Mouse (Mus musculus): ENCODE data around the gene Vsig8. TPM values are rescaled to one million over a fixed set of nuclear protein-coding genes. Genes with fewer than 3 reads are reported as not detected.
A peak's percentile ranks its signal among the peaks of the same experiment; 100 is the strongest.

Gene Vsig8
- 0.72 and 1.3 TPM in 2 replicates for polyA plus RNA-seq (2015; fragmentation: Nextera tagmentation; extraction: Ambion mirVana)

- Histone ChIP-seq H3K27me3 (ENCODE audit: control insufficient read depth, insufficient read depth, low read depth, low read length) (peaks cover 5% of the 10 kb centered on the region; the same call in 1 of the 2 replicates), H3K27ac (ENCODE audit: low read length) (no peak within 1 kb of the TSS), H3K9me3 (replicated peaks; ENCODE audit: control insufficient read depth, low read length, poor library complexity, severe bottlenecking) (no peaks in the 10 kb centered on the region), H3K4me3 (ENCODE audit: low read depth, low read length) (no peak within 1 kb of the TSS), H3K9ac (ENCODE audit: low read depth, low read length) (no peak within 1 kb of the TSS), H3K4me2 (ENCODE audit: low read length) (no peak within 1 kb of the TSS), H3K36me3 (ENCODE audit: control insufficient read depth, insufficient read depth, low read length) (no peaks in the 10 kb centered on the region), H3K4me1 (ENCODE audit: control insufficient read depth, insufficient read depth, low read length) (peaks cover 10% of the 10 kb centered on the region; the same call in 1 of the 2 replicates)
- ATAC-seq: no peak
- WGBS: 82% methylated on average over 11 of the region's 11 CpGs
Measured at GRCm38 (mm10) chr1:172555638-172556037, at the start of gene Vsig8. Vsig8 (plus strand) TSS chr1:172555938.

GRCm38 (mm10) chr1:172507001-172507400, 48.7 kb upstream of the Vsig8 start:
- Histone ChIP-seq H3K9me3 (replicated peaks; ENCODE audit: control insufficient read depth, low read length, poor library complexity, severe bottlenecking) (no peaks in the 10 kb centered on the region), H3K36me3 (ENCODE audit: control insufficient read depth, insufficient read depth, low read length) (no peaks in the 10 kb centered on the region), H3K4me1 (ENCODE audit: control insufficient read depth, insufficient read depth, low read length) (peaks cover 17% of the 10 kb centered on the region; the same call in 1 of the 2 replicates), H3K4me2 (ENCODE audit: low read length) (no peak overlapping the region), H3K4me3 (ENCODE audit: low read depth, low read length) (no peak overlapping the region), H3K27ac (ENCODE audit: low read length) (no peak overlapping the region), H3K27me3 (ENCODE audit: control insufficient read depth, insufficient read depth, low read depth, low read length) (peaks cover under 1% of the 10 kb centered on the region; the same call in 1 of the 2 replicates), H3K9ac (ENCODE audit: low read depth, low read length) (no peak overlapping the region)
- no peak for ATAC-seq
- WGBS: 59% methylated on average over 5 of the region's 5 CpGs

DNA sequence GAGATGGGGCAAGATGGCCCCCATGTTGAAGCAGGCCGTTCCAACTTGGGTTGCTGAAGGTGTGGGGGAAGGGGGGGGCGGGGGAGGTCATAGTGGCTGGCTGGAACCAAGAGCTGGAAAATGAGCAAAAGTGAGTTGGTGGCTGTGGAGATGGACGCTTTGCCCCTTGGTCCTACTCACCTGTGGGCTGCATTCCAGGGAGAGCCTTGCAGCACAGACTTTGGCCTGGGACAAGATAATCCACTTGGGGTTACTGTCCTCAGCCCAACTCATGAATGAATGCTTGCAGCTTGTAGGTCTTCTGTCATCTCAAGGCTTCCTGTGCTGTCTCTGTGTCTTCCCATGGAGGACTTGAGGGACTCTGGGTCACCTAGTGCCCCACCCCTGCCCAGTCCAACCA, 48.0 kb upstream of the Vsig8 start:
- Histone ChIP-seq H3K9ac (ENCODE audit: low read depth, low read length) (no peak overlapping the region), H3K27me3 (ENCODE audit: control insufficient read depth, insufficient read depth, low read depth, low read length) (no peaks in the 10 kb centered on the region), H3K27ac (ENCODE audit: low read length) (no peak overlapping the region), H3K4me2 (ENCODE audit: low read length) (no peak overlapping the region), H3K9me3 (replicated peaks; ENCODE audit: control insufficient read depth, low read length, poor library complexity, severe bottlenecking) (no peaks in the 10 kb centered on the region), H3K36me3 (ENCODE audit: control insufficient read depth, insufficient read depth, low read length) (no peaks in the 10 kb centered on the region), H3K4me3 (ENCODE audit: low read depth, low read length) (no peak overlapping the region), H3K4me1 (ENCODE audit: control insufficient read depth, insufficient read depth, low read length) (peaks cover 12% of the 10 kb centered on the region; the same call in 1 of the 2 replicates)
- no peak for ATAC-seq
- WGBS: 100% methylated on average over 3 of the region's 3 CpGs

- no peak overlapping the region for H3K27ac ChIP-seq (ENCODE audit: low read length)
- H3K36me3 ChIP-seq (ENCODE audit: control insufficient read depth, insufficient read depth, low read length): no peaks in the 10 kb centered on the region
- no peaks in the 10 kb centered on the region; the same call in 1 of the 2 replicates for H3K27me3 ChIP-seq (ENCODE audit: control insufficient read depth, insufficient read depth, low read depth, low read length)
- H3K4me1 ChIP-seq (ENCODE audit: control insufficient read depth, insufficient read depth, low read length): peaks cover 10% of the 10 kb centered on the region; the same call in 1 of the 2 replicates
- H3K9me3 ChIP-seq (replicated peaks; ENCODE audit: control insufficient read depth, low read length, poor library complexity, severe bottlenecking): no peaks in the 10 kb centered on the region
- WGBS: 41% methylated on average over 2 of the region's 2 CpGs
- H3K4me3 ChIP-seq (ENCODE audit: low read depth, low read length): no peak overlapping the region
- H3K4me2 ChIP-seq (ENCODE audit: low read length): no peak overlapping the region
- no peak overlapping the region for H3K9ac ChIP-seq (ENCODE audit: low read depth, low read length)
- ATAC-seq: 0 out of 2 replicates have a peak, but pooled peaks have one; percentile 13
Measured at GRCm38 (mm10) chr1:172508172-172508571, 47.6 kb upstream of the Vsig8 start.

GRCm38 (mm10) chr1:172509235-172509634, 46.5 kb upstream of the Vsig8 start:
- ATAC-seq: no peak
- Histone ChIP-seq H3K9me3 (replicated peaks; ENCODE audit: control insufficient read depth, low read length, poor library complexity, severe bottlenecking) (no peaks in the 10 kb centered on the region), H3K27ac (ENCODE audit: low read length) (no peak overlapping the region), H3K4me3 (ENCODE audit: low read depth, low read length) (no peak overlapping the region), H3K4me2 (ENCODE audit: low read length) (no peak overlapping the region), H3K9ac (ENCODE audit: low read depth, low read length) (no peak overlapping the region), H3K36me3 (ENCODE audit: control insufficient read depth, insufficient read depth, low read length) (no peaks in the 10 kb centered on the region), H3K4me1 (ENCODE audit: control insufficient read depth, insufficient read depth, low read length) (peaks cover 9% of the 10 kb centered on the region; the same call in 1 of the 2 replicates), H3K27me3 (ENCODE audit: control insufficient read depth, insufficient read depth, low read depth, low read length) (no peaks in the 10 kb centered on the region; the same call in 1 of the 2 replicates)
- 74% methylated on average over 5 of the region's 5 CpGs for WGBS

DNA sequence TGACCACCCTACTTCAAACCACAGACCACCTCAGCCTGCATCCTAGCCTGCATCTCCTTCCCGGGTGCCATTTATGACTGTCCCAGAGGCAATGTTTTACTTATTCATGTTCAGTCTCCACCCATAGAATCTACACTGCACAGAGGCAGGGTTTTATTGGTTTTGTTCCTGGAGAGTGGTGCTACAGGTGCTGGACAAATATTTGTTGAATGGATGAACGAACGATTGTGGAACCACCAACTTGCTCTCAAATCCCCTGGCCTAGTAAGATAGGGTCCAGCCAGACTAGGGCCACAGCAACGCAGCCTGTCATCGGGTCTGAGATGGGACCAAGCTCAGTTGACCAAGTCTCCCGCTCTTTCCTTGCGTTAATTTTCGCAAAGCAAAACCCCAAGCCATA, 45.8 kb upstream of the Vsig8 start:
- ATAC-seq: no peak
- H3K27me3 ChIP-seq (ENCODE audit: control insufficient read depth, insufficient read depth, low read depth, low read length): no peaks in the 10 kb centered on the region; the same call in 1 of the 2 replicates
- WGBS: 51% methylated on average over 8 of the region's 8 CpGs
- no peaks in the 10 kb centered on the region for H3K9me3 ChIP-seq (replicated peaks; ENCODE audit: control insufficient read depth, low read length, poor library complexity, severe bottlenecking)
- H3K4me2 ChIP-seq (ENCODE audit: low read length): no peak overlapping the region
- no peak overlapping the region for H3K4me3 ChIP-seq (ENCODE audit: low read depth, low read length)
- H3K27ac ChIP-seq (ENCODE audit: low read length): no peak overlapping the region
- H3K36me3 ChIP-seq (ENCODE audit: control insufficient read depth, insufficient read depth, low read length): no peaks in the 10 kb centered on the region
- H3K9ac ChIP-seq (ENCODE audit: low read depth, low read length): no peak overlapping the region
- peaks cover 6% of the 10 kb centered on the region; the same call in 1 of the 2 replicates for H3K4me1 ChIP-seq (ENCODE audit: control insufficient read depth, insufficient read depth, low read length)

- Histone ChIP-seq H3K4me2 (ENCODE audit: low read length) (no peak overlapping the region), H3K4me1 (ENCODE audit: control insufficient read depth, insufficient read depth, low read length) (peaks cover 6% of the 10 kb centered on the region; the same call in 1 of the 2 replicates), H3K9ac (ENCODE audit: low read depth, low read length) (no peak overlapping the region), H3K4me3 (ENCODE audit: low read depth, low read length) (no peak overlapping the region), H3K9me3 (replicated peaks; ENCODE audit: control insufficient read depth, low read length, poor library complexity, severe bottlenecking) (no peaks in the 10 kb centered on the region), H3K36me3 (ENCODE audit: control insufficient read depth, insufficient read depth, low read length) (no peaks in the 10 kb centered on the region), H3K27ac (ENCODE audit: low read length) (no peak overlapping the region), H3K27me3 (ENCODE audit: control insufficient read depth, insufficient read depth, low read depth, low read length) (no peaks in the 10 kb centered on the region; the same call in 1 of the 2 replicates)
- ATAC-seq: peak; percentile 22; the same call in 1 of the 2 replicates
- 35% methylated on average over 13 of the region's 13 CpGs for WGBS
Measured at GRCm38 (mm10) chr1:172510421-172510972, 45.2 kb upstream of the Vsig8 start.

GRCm38 (mm10) chr1:172512962-172513361, 42.8 kb upstream of the Vsig8 start:
- ATAC-seq: no peak
- Histone ChIP-seq H3K4me1 (ENCODE audit: control insufficient read depth, insufficient read depth, low read length) (peaks cover 4% of the 10 kb centered on the region; the same call in 1 of the 2 replicates), H3K9ac (ENCODE audit: low read depth, low read length) (no peak overlapping the region), H3K27me3 (ENCODE audit: control insufficient read depth, insufficient read depth, low read depth, low read length) (no peaks in the 10 kb centered on the region; the same call in 1 of the 2 replicates), H3K27ac (ENCODE audit: low read length) (no peak overlapping the region), H3K36me3 (ENCODE audit: control insufficient read depth, insufficient read depth, low read length) (no peaks in the 10 kb centered on the region), H3K4me2 (ENCODE audit: low read length) (peak overlapping the region; percentile 37), H3K9me3 (replicated peaks; ENCODE audit: control insufficient read depth, low read length, poor library complexity, severe bottlenecking) (no peaks in the 10 kb centered on the region; the same call in 1 of the 2 replicates), H3K4me3 (ENCODE audit: low read depth, low read length) (no peak overlapping the region)
- WGBS: 40% methylated on average over 13 of the region's 13 CpGs

- no peaks in the 10 kb centered on the region; the same call in 1 of the 2 replicates for H3K27me3 ChIP-seq (ENCODE audit: control insufficient read depth, insufficient read depth, low read depth, low read length)
- 0 out of 2 replicates have a peak, but pooled peaks cover 2% of the 10 kb centered on the region for H3K4me1 ChIP-seq (ENCODE audit: control insufficient read depth, insufficient read depth, low read length)
- no peak overlapping the region for H3K27ac ChIP-seq (ENCODE audit: low read length)
- no peak overlapping the region for H3K9ac ChIP-seq (ENCODE audit: low read depth, low read length)
- no peak for ATAC-seq
- 79% methylated on average over 17 of the region's 17 CpGs for WGBS
- H3K4me3 ChIP-seq (ENCODE audit: low read depth, low read length): no peak overlapping the region
- no peaks in the 10 kb centered on the region; the same call in 1 of the 2 replicates for H3K9me3 ChIP-seq (replicated peaks; ENCODE audit: control insufficient read depth, low read length, poor library complexity, severe bottlenecking)
- no peak overlapping the region for H3K4me2 ChIP-seq (ENCODE audit: low read length)
- no peaks in the 10 kb centered on the region for H3K36me3 ChIP-seq (ENCODE audit: control insufficient read depth, insufficient read depth, low read length)
Measured at GRCm38 (mm10) chr1:172513525-172514212, 42.1 kb upstream of the Vsig8 start.

All from midbrain, embryonic 16.5 days (tissue).